Mouse (Mus musculus) frontal cortex, adult (tissue): Measurements from ENCODE around the gene Sdk1.
A peak's percentile ranks its signal among the peaks of the same experiment; 100 is the strongest.

ENCODE experiments used
- ATAC-seq: cut with Nextera tagmentation; 2 replicates; pipeline ENCODE4 v1.9.2; 2017; ENCODE audit warnings: mild to moderate bottlenecking, moderate library complexity, mixed read lengths; ENCODE audit not compliant: low TSS enrichment

Sdk1 gene

GRCm38 (mm10) chr5:141240841-141241543 is at the start of gene Sdk1:
Gene Sdk1 (plus strand): TSS chr5:141241490.
- ATAC-seq = peak; percentile 97

- no peak for ATAC-seq
These were observed 44.0 kb upstream of the Sdk1 start for GRCm38 (mm10) chr5:141197278-141197677.

- ATAC-seq = no peak
These were observed 38.8 kb upstream of the Sdk1 start for GRCm38 (mm10) chr5:141202276-141203065.

GRCm38 (mm10) chr5:141207061-141207460 is 34.2 kb upstream of the Sdk1 start:
- peak; percentile 94 for ATAC-seq

- ATAC-seq = no peak
These were observed 16.0 kb upstream of the Sdk1 start for GRCm38 (mm10) chr5:141225243-141225642.

GRCm38 (mm10) chr5:141234326-141234725 is 7.0 kb upstream of the Sdk1 start:
- ATAC-seq = no peak

GRCm38 (mm10) chr5:141239401-141239800 is 1.9 kb upstream of the Sdk1 start:
- ATAC-seq = no peak

- no peak for ATAC-seq
These were observed 849 bp upstream of the Sdk1 start for GRCm38 (mm10) chr5:141240441-141240840.

- no peak for ATAC-seq
These were observed 475 bp downstream of the Sdk1 start for GRCm38 (mm10) chr5:141241645-141242284.

GRCm38 (mm10) chr5:141243253-141243965 is 2.1 kb downstream of the Sdk1 start:
- no peak for ATAC-seq

GRCm38 (mm10) chr5:141264253-141264652 is 23.0 kb downstream of the Sdk1 start:
- no peak for ATAC-seq

GRCm38 (mm10) chr5:141277112-141277511 is 35.8 kb downstream of the Sdk1 start:
- ATAC-seq = no peak

- ATAC-seq = peak; percentile 67; the same call in 1 of the 2 replicates
These were observed 40.5 kb downstream of the Sdk1 start for GRCm38 (mm10) chr5:141281751-141282150.

- no peak for ATAC-seq
These were observed 48.3 kb downstream of the Sdk1 start for GRCm38 (mm10) chr5:141289611-141290010.

- ATAC-seq = peak; percentile 87
These were observed 54.0 kb downstream of the Sdk1 start for GRCm38 (mm10) chr5:141295240-141295639.

- ATAC-seq = peak; percentile 52
These were observed 61.0 kb downstream of the Sdk1 start for GRCm38 (mm10) chr5:141302287-141302694.

- ATAC-seq = no peak
These were observed 62.5 kb downstream of the Sdk1 start for GRCm38 (mm10) chr5:141303746-141304145.

GRCm38 (mm10) chr5:141304706-141305105 is 63.4 kb downstream of the Sdk1 start:
- ATAC-seq = no peak

- peak; percentile 62; the same call in 1 of the 2 replicates for ATAC-seq
These were observed 69.4 kb downstream of the Sdk1 start for GRCm38 (mm10) chr5:141310641-141311040.

- ATAC-seq = no peak
These were observed 70.5 kb downstream of the Sdk1 start for GRCm38 (mm10) chr5:141311801-141312200.

- ATAC-seq = no peak
These were observed 71.0 kb downstream of the Sdk1 start for GRCm38 (mm10) chr5:141312305-141312704.

- ATAC-seq = no peak
These were observed 75.8 kb downstream of the Sdk1 start for GRCm38 (mm10) chr5:141317095-141317494.
